10 mouse cellular contexts compared by ENCODE assay signal in the genomic region with DNA sequence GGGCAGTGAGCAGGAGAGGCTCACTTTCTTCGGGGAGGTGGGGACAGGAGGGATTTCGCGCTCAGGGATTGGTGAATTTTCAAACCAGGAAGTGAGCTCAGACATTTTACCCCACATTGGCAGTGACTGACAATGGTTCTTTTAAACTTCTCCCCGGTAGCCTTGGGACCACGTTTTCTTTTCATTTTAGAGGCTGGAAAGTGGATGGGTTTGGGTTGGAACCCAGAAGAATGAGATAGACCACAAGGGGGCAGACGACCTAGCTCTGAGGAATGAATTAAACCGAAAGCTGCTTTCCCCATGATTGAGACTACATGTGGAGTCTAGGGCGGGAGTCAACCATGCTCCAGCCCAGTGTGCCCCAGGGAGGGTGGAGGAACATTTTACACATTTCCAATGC. TPM values are rescaled to one million over a fixed set of nuclear protein-coding genes. Genes with fewer than 3 reads are reported as not detected.
DNase-seq lines count a peak whose midpoint lies in the region; ATAC-seq and TF ChIP-seq lines count a peak whose summit lies in the region.
"Had no signal": no experiment of that assay in that cellular context is flagged by ENCODE, and none has a peak within 500 bp of the region (broad histone marks: within the 10 kb centered on the region; RNA-seq: fewer than 3 reads in every experiment).

No protein-coding gene starts in this region.

- no peaks in the 10 kb centered on the region for H3K36me3 ChIP-seq in kidney, postnatal 0 days (ENCODE audit: insufficient read depth, low read length)
- peaks cover 19% of the 10 kb centered on the region for H3K36me3 ChIP-seq in ES-Bruce4 (ENCODE audit: control insufficient read depth, insufficient read depth, low read length, poor library complexity, severe bottlenecking)
- H3K36me3 ChIP-seq in heart, embryonic 12.5 days, result no peaks in the 10 kb centered on the region
- H3K36me3 ChIP-seq: forebrain, embryonic 12.5 days had no signal

- no peaks in the 10 kb centered on the region for H3K4me1 ChIP-seq in kidney, postnatal 0 days (replicated peaks; ENCODE audit: insufficient read depth, low read length)
- H3K4me1 ChIP-seq in ES-Bruce4 (ENCODE audit: control insufficient read depth, insufficient read depth, low read length), result no peaks in the 10 kb centered on the region
- H3K4me1 ChIP-seq in cortical plate, adult 2 months (ENCODE audit: control insufficient read depth, insufficient read depth, low read length), result no peaks in the 10 kb centered on the region
- H3K4me1 ChIP-seq in heart, embryonic 12.5 days (replicated peaks), result no peaks in the 10 kb centered on the region
- H3K4me1 ChIP-seq: forebrain, embryonic 12.5 days had no signal

- H3K4me2 ChIP-seq in kidney, postnatal 0 days (ENCODE audit: low read length), result no peak overlapping the region
- H3K4me2 ChIP-seq in heart, embryonic 12.5 days, result no peak overlapping the region
- H3K4me2 ChIP-seq: forebrain, embryonic 12.5 days had no signal

- H3K27me3 ChIP-seq in kidney, postnatal 0 days (ENCODE audit: insufficient read depth, low read length), result no peaks in the 10 kb centered on the region
- no peaks in the 10 kb centered on the region for H3K27me3 ChIP-seq in ES-Bruce4 (ENCODE audit: control insufficient read depth, insufficient read depth, low read length, poor library complexity, severe bottlenecking)
- H3K27me3 ChIP-seq in heart, embryonic 12.5 days (replicated peaks), result no peaks in the 10 kb centered on the region
- H3K27me3 ChIP-seq: forebrain, embryonic 12.5 days had no signal

- DNase-seq in kidney, postnatal 0 days (ENCODE audit: low spot score), result no peak
- no peak for DNase-seq in kidney, adult 18-20 months
- DNase-seq in 416B (ENCODE audit: low read depth), result peak; percentile 49
- DNase-seq in frontal cortex, adult 2 months (ENCODE audit: extremely low spot score in 1 of 2, low spot score in 1 of 2), result no peak
- DNase-seq in embryo, embryonic 10.5 days (ENCODE audit: low spot score), result no peak
- DNase-seq: cerebellum, postnatal 25 days had no signal

- no peak for ATAC-seq in kidney, postnatal 0 days (replicated peaks; ENCODE audit: low FRiP score, low read depth)
- no peak for ATAC-seq in heart, embryonic 12.5 days (ENCODE audit: insufficient number of reproducible peaks, low FRiP score)

- no peak for TF ChIP-seq EP300 in ES-Bruce4 (IDR thresholded peaks at IDR 0.05; ENCODE audit: insufficient read depth, low read depth, low read length)

- no peak overlapping the region for H3K4me3 ChIP-seq in kidney, postnatal 0 days (replicated peaks; ENCODE audit: low read depth, low read length)
- no peak overlapping the region for H3K4me3 ChIP-seq in ES-Bruce4 (ENCODE audit: low read depth, low read length)
- H3K4me3 ChIP-seq in cortical plate, adult 2 months (ENCODE audit: insufficient read depth, low read length), result no peak overlapping the region
- no peak overlapping the region for H3K4me3 ChIP-seq in heart, embryonic 12.5 days
- H3K4me3 ChIP-seq: forebrain, embryonic 12.5 days had no signal

- no peak overlapping the region for H3K27ac ChIP-seq in kidney, postnatal 0 days
- H3K27ac ChIP-seq in ES-Bruce4 (ENCODE audit: insufficient read depth, low read length), result peak overlapping the region; percentile 57
- no peak overlapping the region for H3K27ac ChIP-seq in cortical plate, adult 2 months (ENCODE audit: insufficient read depth, low read length)
- H3K27ac ChIP-seq in heart, embryonic 12.5 days (ENCODE audit: poor library complexity, severe bottlenecking), result no peak overlapping the region
- H3K27ac ChIP-seq: forebrain, embryonic 12.5 days had no signal

- 83% methylated on average over 8 of the region's 8 CpGs for WGBS in kidney, postnatal 0 days
- WGBS in heart, embryonic 12.5 days, result 76% methylated on average over 8 of the region's 8 CpGs

- no peaks in the 10 kb centered on the region for H3K9me3 ChIP-seq in kidney, postnatal 0 days (replicated peaks; ENCODE audit: low read length)
- H3K9me3 ChIP-seq in ES-Bruce4 (replicated peaks; ENCODE audit: control insufficient read depth, insufficient read depth, low read length, poor library complexity, severe bottlenecking), result no peaks in the 10 kb centered on the region; the same call in 1 of the 2 replicates
- H3K9me3 ChIP-seq in heart, embryonic 12.5 days (replicated peaks), result no peaks in the 10 kb centered on the region
- H3K9me3 ChIP-seq: forebrain, embryonic 12.5 days had no signal

- TF ChIP-seq POLR2A in ES-Bruce4 (IDR thresholded peaks at IDR 0.05; ENCODE audit: insufficient read depth, low read length), result no peak
- no peak for TF ChIP-seq POLR2A in cortical plate, adult 2 months (IDR thresholded peaks at IDR 0.05; ENCODE audit: extremely low read depth, insufficient read depth, low read length)

- peak; percentile 38; the same call in 1 of the 2 replicates for TF ChIP-seq CTCF in kidney, postnatal 0 days (IDR thresholded peaks at IDR 0.05; ENCODE audit: low read depth)
- TF ChIP-seq CTCF in ES-Bruce4 (IDR thresholded peaks at IDR 0.05; ENCODE audit: low read depth, low read length), result peak; percentile 5
- 0 out of 2 replicates have a peak, but pooled peaks have one; percentile 11 for TF ChIP-seq CTCF in cortical plate, adult 2 months (IDR thresholded peaks at IDR 0.05; ENCODE audit: extremely low read depth, insufficient read depth, low read length)

- H3K9ac ChIP-seq in kidney, postnatal 0 days (ENCODE audit: low read depth, low read length), result no peak overlapping the region
- no peak overlapping the region for H3K9ac ChIP-seq in ES-Bruce4 (ENCODE audit: low read depth, poor library complexity, severe bottlenecking)
- H3K9ac ChIP-seq in heart, embryonic 12.5 days, result no peak overlapping the region
- H3K9ac ChIP-seq: forebrain, embryonic 12.5 days had no signal

RNA-seq across cellular contexts. Expression of a gene that starts 8.0 kb away (rescaled TPM):
- polyA plus RNA-seq in kidney, postnatal 0 days (2015; fragmentation: Nextera tagmentation; extraction: Ambion mirVana), result 6.4 and 7.7 TPM in 2 replicates
- 12.5 and 14.1 TPM in 2 replicates for polyA plus RNA-seq in ES-Bruce4 (2011; ENCODE audit: insufficient read depth, insufficient read length, low read depth, missing spikeins)
- 2.8 and 2.9 TPM in 2 replicates for polyA plus RNA-seq in cortical plate, adult 2 months (2012; rRNA removed)
- 2.5 and 2.9 TPM in 2 replicates for polyA plus RNA-seq in frontal cortex, adult 2 months (2012; rRNA removed)
- 8.9 and 9.1 TPM in 2 replicates for polyA plus RNA-seq in heart, embryonic 12.5 days (2016; fragmentation: Nextera tagmentation; extraction: Ambion mirVana)
